Mouse (Mus musculus) heart, adult 2 months (tissue): ENCODE measurements around the gene Dmrtc2. TPM values are rescaled to one million over a fixed set of nuclear protein-coding genes. Genes with fewer than 3 reads are reported as not detected.

Source experiments
- DNase-seq, 2 experiments: peaks; one replicate each; pipeline ENCODE4 v3.0.0; 2021
- H3K27ac ChIP-seq: fragments of 200-600 bp; 2 replicates; pipeline ENCODE4 v1.8.1; 2022
- H3K27me3 ChIP-seq: fragments of 200-500 bp; 2 replicates; pipeline ENCODE4 v1.6.1; 2012; ENCODE audit warnings: mild to moderate bottlenecking, low read length, inconsistent platforms, mixed read lengths; ENCODE audit not compliant: control insufficient read depth, insufficient read depth
- H3K36me3 ChIP-seq: fragments of 200-500 bp; 2 replicates; pipeline ENCODE4 v1.6.1; 2012; ENCODE audit warnings: low read length, inconsistent platforms; ENCODE audit not compliant: control insufficient read depth, insufficient read depth
- H3K4me1 ChIP-seq: fragments of 200-500 bp; 2 replicates; pipeline ENCODE4 v1.6.1; 2011; ENCODE audit warnings: low read length; ENCODE audit not compliant: control insufficient read depth, insufficient read depth
- H3K4me3 ChIP-seq: fragments of 200-600 bp; 2 replicates; pipeline ENCODE4 v1.8.1; 2022
- H3K79me2 ChIP-seq: fragments of 200-500 bp; replicated peaks from 2 replicates; pipeline ENCODE4 v1.6.1; 2012; ENCODE audit warnings: mild to moderate bottlenecking, inconsistent platforms, low read length, moderate library complexity, mixed read lengths; ENCODE audit not compliant: control insufficient read depth, insufficient read depth
- H3K9ac ChIP-seq: fragments of 200-500 bp; 2 replicates; pipeline ENCODE4 v1.6.1; 2012; ENCODE audit warnings: low read depth, mild to moderate bottlenecking, control low read depth, inconsistent platforms, low read length, mixed read lengths
- CTCF ChIP-seq: fragments of 200-600 bp; IDR thresholded peaks from 2 replicates; pipeline ENCODE4 v1.8.1; 2022; ENCODE audit warnings: antibody characterized with exemption, mild to moderate bottlenecking, moderate library complexity
- EP300 ChIP-seq: fragments of 200-500 bp; IDR thresholded peaks from 2 replicates; pipeline ENCODE4 v1.6.1; 2011; ENCODE audit warnings: low read depth, low read length, control low read depth; ENCODE audit not compliant: insufficient read depth
- POLR2A ChIP-seq: fragments of 200-500 bp; IDR thresholded peaks from 2 replicates; pipeline ENCODE4 v1.6.1; 2011; ENCODE audit warnings: mild to moderate bottlenecking, low read depth, low read length, control low read depth; ENCODE audit not compliant: insufficient read depth
- WGBS: fragments of 180-500 bp; shearing (Covaris S2); methylation state at CpG from one replicate; pipeline ENCODE4 v1.1.7; 2018; 5-methylcytosine and 5-hydroxymethylcytosine counted together
- intact Hi-C: fragments of 180-260 bp; cut with DNase I; formaldehyde crosslinking; loops from one replicate; pipeline ENCODE4 v1.15.1; 2025
- polyA plus RNA-seq: library from polyadenylated mRNA; depleted of rRNA; stranded (reverse); fragments of >200 nt; gene quantifications from 2 replicates; pipeline ENCODE4 v1.2.3, GENCODE M21; 2012
- total RNA-seq, 2 experiments: library from RNA; stranded (reverse); gene quantifications; 2 replicates each; pipeline ENCODE4 v1.2.3; 2021

Dmrtc2 gene
- total and polyA plus RNA-seq, 3 experiments, result not detected

- intact Hi-C loops, result loop anchor here (5.0 to 10.0 kb wide), 3 partner anchors 191 to 569 kb away; partner anchors contain the start of genes Gsk3a and Zfp94
- WGBS, result 36% methylated on average over 4 of the region's 4 CpGs
- Histone ChIP-seq H3K9ac (peak overlapping the region; percentile 14; the same call in 1 of the 2 replicates), H3K27ac (no peak overlapping the region), H3K79me2 (peaks cover 5% of the 10 kb centered on the region), H3K27me3 (no peaks in the 10 kb centered on the region), H3K4me1 (peaks cover 4% of the 10 kb centered on the region), H3K36me3 (peaks cover 11% of the 10 kb centered on the region), H3K4me3 (no peak overlapping the region)
- no peak for TF ChIP-seq EP300
- TF ChIP-seq CTCF, result no peak
- DNase-seq, result no peak
These were observed 16.4 kb downstream of the Dmrtc2 start for GRCm38 (mm10) chr7:24886308-24886633.

GRCm38 (mm10) chr7:24887096-24887495 is 17.2 kb downstream of the Dmrtc2 start:
- no peak overlapping the region for H3K9ac ChIP-seq
- H3K4me1 ChIP-seq, result peaks cover 4% of the 10 kb centered on the region
- WGBS, result 59% methylated on average over 4 of the region's 4 CpGs
- TF ChIP-seq EP300, result no peak
- TF ChIP-seq CTCF, result no peak
- TF ChIP-seq POLR2A, result no peak
- DNase-seq, result no peak
- peaks cover 11% of the 10 kb centered on the region for H3K36me3 ChIP-seq
- no peak overlapping the region for H3K4me3 ChIP-seq
- peaks cover 5% of the 10 kb centered on the region for H3K79me2 ChIP-seq
- no peak overlapping the region for H3K27ac ChIP-seq
- no peaks in the 10 kb centered on the region for H3K27me3 ChIP-seq
- intact Hi-C loops, result loop anchor here (5.0 to 10.0 kb wide), 3 partner anchors 190 to 570 kb away; partner anchors contain the start of genes Gsk3a and Zfp94

- WGBS, result 77% methylated on average over 6 of the region's 6 CpGs
- Histone ChIP-seq H3K27ac (no peak overlapping the region), H3K9ac (no peak overlapping the region), H3K4me1 (peaks cover 4% of the 10 kb centered on the region), H3K4me3 (no peak overlapping the region), H3K36me3 (peaks cover 11% of the 10 kb centered on the region), H3K79me2 (peaks cover 5% of the 10 kb centered on the region), H3K27me3 (no peaks in the 10 kb centered on the region)
- TF ChIP-seq CTCF (no peak), EP300 (no peak), POLR2A (no peak)
- intact Hi-C loops, result loop anchor here (1.0 to 10.0 kb wide), 6 partner anchors 15 to 572 kb away; partner anchors contain the start of genes Gsk3a and Zfp94
- no peak for DNase-seq
These were observed 19.8 kb downstream of the Dmrtc2 start for GRCm38 (mm10) chr7:24889431-24890220.

DNA sequence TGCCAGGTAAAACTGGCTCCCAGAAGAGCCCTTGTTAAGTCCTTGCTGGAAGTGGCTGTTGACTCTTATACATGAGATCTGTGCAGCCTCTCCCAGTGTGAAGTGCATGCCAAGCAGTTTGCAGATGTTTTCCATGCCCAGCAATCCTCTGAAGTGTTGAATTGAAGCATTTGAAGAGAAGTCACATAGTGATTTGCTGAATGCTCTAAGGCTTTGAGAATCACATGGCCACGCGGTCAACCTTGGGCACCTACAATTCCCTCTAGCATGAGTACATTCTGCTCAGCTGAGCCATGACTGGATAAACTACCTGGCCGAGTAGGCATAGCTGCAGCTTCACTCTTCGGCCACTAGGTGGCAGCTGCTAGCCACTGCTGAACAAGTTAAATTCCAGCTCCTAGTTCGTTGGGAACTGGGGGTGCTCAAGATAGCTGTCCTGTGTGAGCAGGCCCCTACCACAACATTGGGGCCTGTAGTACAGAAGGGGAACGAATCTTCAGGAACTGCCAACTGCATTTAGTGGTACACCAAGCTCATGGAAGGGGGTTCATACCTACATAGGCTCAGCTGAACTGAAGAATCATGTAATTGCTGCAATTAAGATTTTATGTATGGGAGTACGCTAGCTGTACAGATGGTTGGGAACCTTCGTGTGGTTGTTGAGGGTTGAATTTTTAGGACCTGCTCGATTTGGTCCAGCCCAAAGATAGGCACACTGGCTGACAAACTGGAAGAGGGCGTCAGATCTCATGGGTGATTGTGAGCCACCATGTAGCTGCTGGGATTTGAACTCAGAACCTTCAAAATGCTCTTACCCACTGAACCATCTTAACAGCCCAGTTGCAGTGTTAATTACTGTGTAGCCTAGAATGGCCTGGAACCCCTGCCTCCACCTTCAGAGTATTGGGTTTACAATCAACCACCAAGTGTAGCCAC is 20.7 kb downstream of the Dmrtc2 start:
- intact Hi-C loops, result loop anchor here (1.0 kb wide), 3 partner anchors 14 to 75 kb away; no protein-coding TSS in a partner anchor
- Histone ChIP-seq H3K79me2 (peaks cover 2% of the 10 kb centered on the region; the same call in 1 of the 2 replicates), H3K27ac (no peak overlapping the region), H3K4me1 (peaks cover 2% of the 10 kb centered on the region), H3K36me3 (peaks cover 9% of the 10 kb centered on the region), H3K4me3 (no peak overlapping the region), H3K9ac (no peak overlapping the region), H3K27me3 (no peaks in the 10 kb centered on the region)
- peak; percentile 70 to 77 for DNase-seq
- TF ChIP-seq EP300 (peak; percentile 95), POLR2A (peak; percentile 33; the same call in 1 of the 2 replicates), CTCF (no peak)
- 31% methylated on average over 10 of the region's 10 CpGs for WGBS

GRCm38 (mm10) chr7:24891241-24892124 is 21.6 kb downstream of the Dmrtc2 start:
- intact Hi-C loops, result no loop called here
- Histone ChIP-seq H3K27ac (no peak overlapping the region), H3K36me3 (peaks cover 2% of the 10 kb centered on the region), H3K9ac (no peak overlapping the region), H3K27me3 (no peaks in the 10 kb centered on the region), H3K4me1 (no peaks in the 10 kb centered on the region), H3K79me2 (no peaks in the 10 kb centered on the region), H3K4me3 (no peak overlapping the region)
- no peak for DNase-seq
- WGBS, result 75% methylated on average over 3 of the region's 3 CpGs
- TF ChIP-seq POLR2A, result no peak
- no peak for TF ChIP-seq EP300
- TF ChIP-seq CTCF, result no peak
